Mouse (Mus musculus) bone marrow macrophage, adult 2 months (primary cell): ENCODE data around the gene Sox8. TPM values are rescaled to one million over a fixed set of nuclear protein-coding genes. Genes with fewer than 3 reads are reported as not detected.
A peak's percentile ranks its signal among the peaks of the same experiment; 100 is the strongest.

ENCODE experiments used
- H3K27ac ChIP-seq: 2 replicates; pipeline ENCODE4 v1.5.1; 2012; ENCODE audit warnings: low read depth, low read length; ENCODE audit not compliant: insufficient read depth
- H3K4me1 ChIP-seq: 2 replicates; pipeline ENCODE4 v1.6.1; 2012; ENCODE audit warnings: low read length; ENCODE audit not compliant: control insufficient read depth, insufficient read depth
- H3K4me3 ChIP-seq: 2 replicates; pipeline ENCODE4 v1.5.1; 2012; ENCODE audit warnings: mild to moderate bottlenecking, low read length, moderate library complexity; ENCODE audit not compliant: insufficient read depth
- CTCF ChIP-seq: IDR thresholded peaks from 2 replicates; pipeline ENCODE4 v1.5.1; 2012; ENCODE audit warnings: low read depth, mild to moderate bottlenecking, low read length, moderate library complexity
- POLR2A ChIP-seq: IDR thresholded peaks from 2 replicates; pipeline ENCODE4 v1.6.1; 2012; ENCODE audit warnings: mild to moderate bottlenecking, low read depth, low read length, borderline replicate concordance
- polyA plus RNA-seq: library from polyadenylated mRNA; stranded (reverse); fragments of >200 nt; gene quantifications from 2 replicates; pipeline ENCODE4 v1.2.4, GENCODE M21; 2012; ENCODE audit not compliant: missing spikeins, insufficient read depth, insufficient read length

Gene Sox8
- not detected in 2 replicates for polyA plus RNA-seq

- Histone ChIP-seq H3K4me3 (peak within 1 kb of the TSS; percentile 23), H3K4me1 (no peaks in the 10 kb centered on the region), H3K27ac (no peak within 1 kb of the TSS)
- TF ChIP-seq CTCF, result no peak
- TF ChIP-seq POLR2A, result no peak
Measured at GRCm38 (mm10) chr17:25570648-25571452, at the start of gene Sox8. Gene Sox8, minus strand, starts transcription at chr17:25570686.

GRCm38 (mm10) chr17:25618508-25619056 lies 48.1 kb upstream of the Sox8 start:
- Histone ChIP-seq H3K27ac (no peak overlapping the region), H3K4me1 (no peaks in the 10 kb centered on the region), H3K4me3 (no peak overlapping the region)
- no peak for TF ChIP-seq POLR2A
- TF ChIP-seq CTCF, result no peak

DNA sequence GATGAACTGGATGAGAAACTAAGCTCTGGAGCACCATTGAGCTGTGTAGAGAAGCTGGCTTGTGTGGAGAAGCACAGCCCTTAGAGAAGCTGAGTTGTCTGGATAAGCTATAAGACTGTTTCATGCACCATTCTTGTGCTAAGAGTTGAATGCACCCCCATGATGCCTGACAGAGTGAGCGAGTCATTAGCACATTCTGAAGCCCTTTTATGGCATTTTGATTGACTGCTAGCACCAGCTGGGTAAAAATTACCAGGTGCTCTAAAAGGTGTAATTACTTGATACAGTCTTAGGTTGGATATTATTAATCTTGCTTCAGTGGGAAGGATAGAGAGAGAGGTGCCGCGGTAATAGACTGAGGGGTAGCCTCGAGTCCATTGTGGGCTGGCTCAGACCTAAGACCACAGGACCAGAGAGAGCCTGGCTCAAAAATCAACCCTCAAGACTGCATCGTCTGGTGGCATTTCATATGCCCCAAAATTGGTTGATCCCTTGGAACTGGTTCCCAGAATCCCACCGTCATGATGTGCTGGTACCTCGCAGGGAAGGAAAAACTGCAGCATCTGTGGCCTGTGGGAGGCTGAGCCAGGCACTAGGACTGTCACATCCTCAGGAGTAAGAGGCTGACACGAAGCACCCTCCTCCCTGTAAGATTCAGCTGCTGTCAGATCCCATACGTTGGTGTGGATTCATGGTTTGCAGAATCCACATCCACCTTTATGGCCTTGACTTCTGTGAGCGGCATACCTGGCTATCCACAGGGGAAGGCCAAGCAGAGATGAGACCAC lies 44.4 kb upstream of the Sox8 start:
- Histone ChIP-seq H3K4me3 (no peak overlapping the region), H3K4me1 (no peaks in the 10 kb centered on the region), H3K27ac (no peak overlapping the region)
- TF ChIP-seq CTCF, result no peak
- no peak for TF ChIP-seq POLR2A

DNA sequence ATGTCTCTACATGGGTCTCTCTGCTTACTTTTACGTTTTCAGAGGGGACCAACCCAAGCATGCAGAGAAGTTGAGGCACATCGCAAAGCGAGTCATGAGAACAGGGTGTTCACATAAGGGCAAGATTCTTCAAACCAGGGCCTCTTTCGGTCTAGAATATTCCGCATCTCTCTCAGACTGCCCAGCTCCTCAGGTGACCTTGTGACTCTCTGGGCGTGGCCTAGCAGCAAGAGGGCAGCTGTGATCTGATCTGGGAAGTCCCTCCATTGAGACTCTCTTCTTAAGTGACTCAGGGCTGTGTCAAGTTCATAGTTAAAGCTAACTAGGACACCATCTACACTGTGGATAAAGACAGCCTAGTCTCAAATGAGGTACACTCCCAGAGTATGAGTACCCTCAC lies 42.8 kb upstream of the Sox8 start:
- Histone ChIP-seq H3K4me1 (no peaks in the 10 kb centered on the region), H3K27ac (no peak overlapping the region), H3K4me3 (no peak overlapping the region)
- no peak for TF ChIP-seq CTCF
- no peak for TF ChIP-seq POLR2A

GRCm38 (mm10) chr17:25612537-25612936 lies 42.1 kb upstream of the Sox8 start:
- H3K4me3 ChIP-seq, result no peak overlapping the region
- H3K27ac ChIP-seq, result no peak overlapping the region
- TF ChIP-seq CTCF (no peak), POLR2A (no peak)
- no peaks in the 10 kb centered on the region for H3K4me1 ChIP-seq

GRCm38 (mm10) chr17:25610151-25610550 lies 39.7 kb upstream of the Sox8 start:
- no peak for TF ChIP-seq POLR2A
- TF ChIP-seq CTCF, result no peak
- Histone ChIP-seq H3K4me1 (no peaks in the 10 kb centered on the region), H3K4me3 (no peak overlapping the region), H3K27ac (no peak overlapping the region)

GRCm38 (mm10) chr17:25609506-25609828 lies 39.0 kb upstream of the Sox8 start:
- Histone ChIP-seq H3K4me3 (no peak overlapping the region), H3K4me1 (peaks cover 3% of the 10 kb centered on the region; the same call in 1 of the 2 replicates), H3K27ac (no peak overlapping the region)
- TF ChIP-seq POLR2A, result no peak
- no peak for TF ChIP-seq CTCF

DNA sequence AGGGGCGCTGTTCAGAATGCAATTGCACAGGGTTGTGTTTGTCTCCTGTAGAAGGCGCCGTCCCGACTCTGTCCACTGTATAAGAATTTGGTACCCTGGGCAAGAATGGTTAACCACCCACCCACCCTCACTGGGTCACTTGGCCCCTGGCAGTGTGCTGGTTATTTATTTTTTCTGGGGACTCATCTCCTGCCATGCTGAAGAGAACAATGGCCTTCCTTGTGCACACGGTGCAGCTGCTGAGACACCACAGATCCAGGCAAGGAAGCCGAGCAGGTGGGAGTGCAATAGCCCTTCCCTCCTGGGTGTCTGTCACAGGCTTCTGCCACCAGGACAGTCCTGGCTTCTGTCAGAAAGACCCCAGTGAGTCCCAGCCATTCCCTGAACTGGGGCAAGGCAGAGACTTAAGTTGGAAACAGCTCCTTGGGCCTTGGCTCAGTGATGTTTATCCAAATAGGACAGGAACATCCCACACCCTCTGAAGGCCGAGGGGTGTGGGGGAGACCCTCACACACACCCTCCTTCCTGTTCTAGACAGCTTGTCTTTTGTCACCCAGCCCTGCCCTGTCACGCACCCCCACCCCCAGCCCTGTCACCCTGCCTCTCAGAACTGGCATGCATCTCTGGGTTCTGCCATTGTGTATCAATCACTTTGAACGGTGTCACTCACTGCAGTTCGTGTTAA lies 38.5 kb upstream of the Sox8 start:
- no peak overlapping the region for H3K4me3 ChIP-seq
- H3K27ac ChIP-seq, result no peak overlapping the region
- TF ChIP-seq POLR2A (no peak), CTCF (no peak)
- H3K4me1 ChIP-seq, result peaks cover 6% of the 10 kb centered on the region

GRCm38 (mm10) chr17:25608137-25608785 lies 37.8 kb upstream of the Sox8 start:
- Histone ChIP-seq H3K4me3 (no peak overlapping the region), H3K27ac (no peak overlapping the region), H3K4me1 (peaks cover 6% of the 10 kb centered on the region)
- TF ChIP-seq POLR2A (no peak), CTCF (no peak)
